Mouse (Mus musculus): Measurements from ENCODE around the gene Hcar2. TPM values are rescaled to one million over a fixed set of nuclear protein-coding genes. Genes with fewer than 3 reads are reported as not detected.

The Hcar2 gene
- polyA plus RNA-seq, 2 experiments, result 2.5 to 4.2 TPM

DNA sequence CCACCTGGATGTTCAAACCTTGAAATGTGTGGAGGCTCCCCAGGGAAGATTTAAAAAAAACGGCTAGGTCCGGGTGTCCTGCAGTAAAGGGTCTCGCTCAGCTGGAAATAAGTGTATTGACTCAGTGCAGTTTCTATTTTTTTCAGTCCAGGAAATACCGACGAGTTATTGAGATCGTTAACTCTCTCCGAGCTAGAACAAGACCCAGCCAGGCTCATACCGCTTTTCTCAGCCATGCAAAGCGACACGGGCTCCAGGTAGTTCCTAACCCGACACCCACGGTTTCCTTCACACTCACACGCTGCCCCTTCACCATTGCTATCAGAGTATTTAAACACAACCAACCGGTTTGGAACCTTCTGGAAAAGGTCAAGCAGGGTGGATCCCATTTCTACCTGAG, 12.8 kb upstream of the Hcar2 start:
- Histone ChIP-seq H3K36me3 (ENCODE audit: control insufficient read depth, insufficient read depth, low read length) (no peaks in the 10 kb centered on the region), H3K27me3 (ENCODE audit: control insufficient read depth, insufficient read depth, low read length) (no peaks in the 10 kb centered on the region), H3K4me3 (replicated peaks; ENCODE audit: low read length) (peak overlapping the region; percentile 18), H3K9me3 (ENCODE audit: control insufficient read depth, low read length) (no peaks in the 10 kb centered on the region), H3K9ac (ENCODE audit: low read depth, low read length, severe bottlenecking) (peak overlapping the region; percentile 28; the same call in 1 of the 2 replicates), H3K4me2 (replicated peaks; ENCODE audit: low read depth, low read length, severe bottlenecking) (peak overlapping the region; percentile 46), H3K27ac (replicated peaks; ENCODE audit: low read depth, low read length) (no peak overlapping the region), H3K4me1 (ENCODE audit: control insufficient read depth, insufficient read depth, low read length) (peaks cover 14% of the 10 kb centered on the region)
- 19% methylated on average over 14 of the region's 14 CpGs for whole genome bisulfite sequencing
- TF ChIP-seq POLR2A (IDR thresholded peaks at IDR 0.05; ENCODE audit: borderline replicate concordance, extremely low read depth, insufficient read depth, insufficient read length), result no peak
- DNase-seq (ENCODE audit: low spot score), result peak; percentile 42
- ATAC-seq (ENCODE audit: low FRiP score, low read depth), result no peak

DNA sequence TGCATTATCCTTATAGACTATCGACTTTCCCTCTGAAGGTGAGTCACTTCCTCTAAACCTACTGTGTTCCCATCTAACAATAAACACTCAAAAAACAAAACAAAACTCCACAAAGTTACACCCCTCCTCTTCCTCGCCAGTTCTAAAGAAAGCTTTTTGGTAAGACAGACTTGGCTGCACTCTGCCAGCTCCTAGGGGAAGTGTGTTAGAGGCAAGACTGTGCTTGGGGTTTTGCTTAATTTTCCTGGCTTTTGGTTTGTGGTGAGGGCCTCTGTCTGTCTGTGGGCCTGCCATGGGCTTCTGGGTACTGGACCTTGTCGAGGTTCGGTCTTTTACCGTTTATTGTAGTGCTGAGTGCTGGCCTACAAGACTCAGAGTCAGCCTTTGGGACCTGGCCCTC, 8.9 kb upstream of the Hcar2 start:
- no peak for TF ChIP-seq POLR2A (IDR thresholded peaks at IDR 0.05; ENCODE audit: borderline replicate concordance, extremely low read depth, insufficient read depth, insufficient read length)
- DNase-seq (ENCODE audit: low spot score) (no peak), ATAC-seq (ENCODE audit: low FRiP score, low read depth) (no peak)
- Histone ChIP-seq H3K36me3 (ENCODE audit: control insufficient read depth, insufficient read depth, low read length) (no peaks in the 10 kb centered on the region), H3K27me3 (ENCODE audit: control insufficient read depth, insufficient read depth, low read length) (no peaks in the 10 kb centered on the region), H3K9ac (ENCODE audit: low read depth, low read length, severe bottlenecking) (no peak overlapping the region), H3K9me3 (ENCODE audit: control insufficient read depth, low read length) (no peaks in the 10 kb centered on the region), H3K4me2 (replicated peaks; ENCODE audit: low read depth, low read length, severe bottlenecking) (no peak overlapping the region), H3K27ac (replicated peaks; ENCODE audit: low read depth, low read length) (no peak overlapping the region), H3K4me1 (ENCODE audit: control insufficient read depth, insufficient read depth, low read length) (peaks cover 9% of the 10 kb centered on the region), H3K4me3 (replicated peaks; ENCODE audit: low read length) (no peak overlapping the region)
- 90% methylated on average over 5 of the region's 5 CpGs for whole genome bisulfite sequencing

DNA sequence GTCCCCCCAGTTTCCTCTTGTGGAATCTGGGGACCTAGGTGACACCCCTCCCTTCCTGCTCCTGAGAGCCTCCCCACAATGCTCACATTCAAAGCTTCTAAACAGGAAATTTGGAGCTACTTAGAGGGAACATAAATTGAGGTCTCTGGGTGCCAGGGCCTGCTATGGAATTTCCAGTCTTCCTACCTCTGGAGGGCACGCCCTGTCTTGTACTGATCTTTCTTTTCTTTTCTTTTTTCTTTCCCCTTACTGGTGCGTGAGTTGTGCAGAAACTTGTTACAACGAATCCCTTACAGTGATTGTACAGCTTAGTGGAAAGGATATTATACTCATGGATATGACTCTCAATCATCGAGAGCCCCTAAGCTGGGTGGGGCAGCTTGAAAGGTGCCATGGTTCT, 4.3 kb upstream of the Hcar2 start:
- H3K36me3 ChIP-seq (ENCODE audit: control insufficient read depth, insufficient read depth, low read length), result no peaks in the 10 kb centered on the region
- H3K9ac ChIP-seq (ENCODE audit: low read depth, low read length, severe bottlenecking), result no peak overlapping the region
- no peak for DNase-seq (ENCODE audit: low spot score)
- ATAC-seq (ENCODE audit: low FRiP score, low read depth), result no peak
- no peak overlapping the region for H3K4me3 ChIP-seq (replicated peaks; ENCODE audit: low read length)
- H3K4me2 ChIP-seq (replicated peaks; ENCODE audit: low read depth, low read length, severe bottlenecking), result no peak overlapping the region
- no peaks in the 10 kb centered on the region for H3K9me3 ChIP-seq (ENCODE audit: control insufficient read depth, low read length)
- H3K4me1 ChIP-seq (ENCODE audit: control insufficient read depth, insufficient read depth, low read length), result no peaks in the 10 kb centered on the region
- WGBS, result 70% methylated on average over 4 of the region's 4 CpGs
- H3K27ac ChIP-seq (replicated peaks; ENCODE audit: low read depth, low read length), result no peak overlapping the region
- no peak for TF ChIP-seq POLR2A (IDR thresholded peaks at IDR 0.05; ENCODE audit: borderline replicate concordance, extremely low read depth, insufficient read depth, insufficient read length)
- H3K27me3 ChIP-seq (ENCODE audit: control insufficient read depth, insufficient read depth, low read length), result no peaks in the 10 kb centered on the region

DNA sequence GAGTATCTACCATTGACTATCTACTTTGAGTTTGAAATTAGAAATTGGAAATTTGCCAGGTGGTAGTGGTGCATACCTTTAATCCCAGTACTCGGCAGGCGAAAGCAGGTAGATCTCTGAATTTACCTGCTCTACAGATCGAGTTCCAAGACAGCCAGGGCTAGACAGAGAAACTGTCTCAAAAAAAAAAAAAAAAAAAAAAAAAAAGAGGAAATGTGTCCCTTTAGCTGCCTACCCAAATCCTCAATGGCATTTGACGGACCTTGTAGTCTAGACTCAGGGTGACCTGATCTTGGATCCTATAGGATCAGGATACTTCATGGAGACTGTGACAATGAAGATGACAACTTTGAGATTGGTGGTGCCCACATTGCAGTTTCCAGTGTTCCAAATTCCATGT, 1.2 kb upstream of the Hcar2 start:
- WGBS, result 80% methylated on average over 4 of the region's 4 CpGs

DNA sequence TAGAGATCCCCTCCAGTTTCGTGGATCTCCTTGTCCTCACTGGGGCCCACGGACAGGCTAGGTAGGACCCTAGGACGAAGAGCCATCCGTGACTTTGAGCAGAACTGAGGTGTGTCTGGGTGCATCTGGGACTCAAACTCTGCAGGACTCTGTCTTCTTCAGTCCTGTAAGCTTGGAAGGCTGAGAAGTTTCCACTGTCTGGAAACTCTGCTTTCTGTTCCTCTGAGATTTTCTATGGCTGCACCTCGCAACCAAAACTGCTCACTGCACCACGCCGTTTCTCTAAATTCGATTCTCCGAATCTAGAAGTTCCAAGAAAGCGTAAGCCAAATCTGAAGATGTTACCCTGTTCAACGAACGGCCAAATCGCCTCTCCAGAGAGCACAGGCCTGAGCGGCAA, 1.4 kb downstream of the Hcar2 start:
- Histone ChIP-seq H3K4me1 (ENCODE audit: control insufficient read depth, insufficient read depth, low read length) (peaks cover 3% of the 10 kb centered on the region), H3K36me3 (ENCODE audit: control insufficient read depth, insufficient read depth, low read length) (no peaks in the 10 kb centered on the region), H3K9me3 (ENCODE audit: control insufficient read depth, low read length) (no peaks in the 10 kb centered on the region), H3K4me3 (replicated peaks; ENCODE audit: low read length) (no peak overlapping the region), H3K27ac (replicated peaks; ENCODE audit: low read depth, low read length) (no peak overlapping the region), H3K4me2 (replicated peaks; ENCODE audit: low read depth, low read length, severe bottlenecking) (no peak overlapping the region), H3K27me3 (ENCODE audit: control insufficient read depth, insufficient read depth, low read length) (no peaks in the 10 kb centered on the region), H3K9ac (ENCODE audit: low read depth, low read length, severe bottlenecking) (no peak overlapping the region)
- ATAC-seq (ENCODE audit: low FRiP score, low read depth) (no peak), DNase-seq (ENCODE audit: low spot score) (no peak)
- 80% methylated on average over 14 of the region's 14 CpGs for WGBS
- no peak for TF ChIP-seq POLR2A (IDR thresholded peaks at IDR 0.05; ENCODE audit: borderline replicate concordance, extremely low read depth, insufficient read depth, insufficient read length)

More for the DNA sequence above, 1.2 kb upstream of the Hcar2 start:
- no peak for ATAC-seq (ENCODE audit: low FRiP score, low read depth)
- Histone ChIP-seq H3K4me2 (replicated peaks; ENCODE audit: low read depth, low read length, severe bottlenecking) (no peak overlapping the region), H3K4me1 (ENCODE audit: control insufficient read depth, insufficient read depth, low read length) (no peaks in the 10 kb centered on the region; the same call in 1 of the 2 replicates), H3K36me3 (ENCODE audit: control insufficient read depth, insufficient read depth, low read length) (no peaks in the 10 kb centered on the region), H3K9ac (ENCODE audit: low read depth, low read length, severe bottlenecking) (no peak overlapping the region), H3K9me3 (ENCODE audit: control insufficient read depth, low read length) (no peaks in the 10 kb centered on the region), H3K4me3 (replicated peaks; ENCODE audit: low read length) (no peak overlapping the region), H3K27me3 (ENCODE audit: control insufficient read depth, insufficient read depth, low read length) (no peaks in the 10 kb centered on the region), H3K27ac (replicated peaks; ENCODE audit: low read depth, low read length) (no peak overlapping the region)
- no peak for TF ChIP-seq POLR2A (IDR thresholded peaks at IDR 0.05; ENCODE audit: borderline replicate concordance, extremely low read depth, insufficient read depth, insufficient read length)
- no peak for DNase-seq (ENCODE audit: low spot score)

Data from limb, embryonic 14.5 days (tissue).